Mouse (Mus musculus) ES-Bruce4 (cell line): ENCODE results near the gene Cfap58. TPM values are rescaled to one million over a fixed set of nuclear protein-coding genes. Genes with fewer than 3 reads are reported as not detected.
A peak's percentile ranks its signal among the peaks of the same experiment; 100 is the strongest.

Experiments used
- H3K27ac ChIP-seq: 2 replicates; pipeline ENCODE4 v1.5.1; 2012; ENCODE audit warnings: low read length, inconsistent platforms; ENCODE audit not compliant: insufficient read depth
- H3K27me3 ChIP-seq: 2 replicates; pipeline ENCODE4 v1.6.1; 2012; ENCODE audit warnings: mild to moderate bottlenecking, low read length, inconsistent platforms; ENCODE audit not compliant: control insufficient read depth, poor library complexity, insufficient read depth, severe bottlenecking
- H3K36me3 ChIP-seq: 2 replicates; pipeline ENCODE4 v1.6.1; 2012; ENCODE audit warnings: inconsistent platforms, mild to moderate bottlenecking, low read length, moderate library complexity; ENCODE audit not compliant: control insufficient read depth, poor library complexity, insufficient read depth, severe bottlenecking
- H3K4me1 ChIP-seq: one replicate; pipeline ENCODE4 v1.8.1; 2011; ENCODE audit warnings: low read length; ENCODE audit not compliant: control insufficient read depth, insufficient read depth
- H3K4me3 ChIP-seq: 2 replicates; pipeline ENCODE4 v1.5.1; 2011; ENCODE audit warnings: low read depth, mild to moderate bottlenecking, low read length
- H3K9ac ChIP-seq: 2 replicates; pipeline ENCODE4 v1.6.1; 2012; ENCODE audit warnings: low read depth, mild to moderate bottlenecking, inconsistent platforms; ENCODE audit not compliant: poor library complexity, severe bottlenecking
- H3K9me3 ChIP-seq: replicated peaks from 2 replicates; pipeline ENCODE4 v1.6.1; 2012; ENCODE audit warnings: mild to moderate bottlenecking, low read length, inconsistent platforms; ENCODE audit not compliant: control insufficient read depth, poor library complexity, insufficient read depth, severe bottlenecking
- CTCF ChIP-seq: IDR thresholded peaks from one replicate; pipeline ENCODE4 v1.8.1; 2011; ENCODE audit warnings: low read depth, low read length
- EP300 ChIP-seq: IDR thresholded peaks from 2 replicates; pipeline ENCODE4 v1.6.1; 2011; ENCODE audit warnings: low read depth, low read length; ENCODE audit not compliant: insufficient read depth
- POLR2A ChIP-seq: IDR thresholded peaks from one replicate; pipeline ENCODE4 v1.8.1; 2011; ENCODE audit warnings: low read length; ENCODE audit not compliant: insufficient read depth
- polyA plus RNA-seq: library from polyadenylated mRNA; stranded (reverse); fragments of >200 nt; gene quantifications from 2 replicates; pipeline ENCODE4 v1.2.4, GENCODE M21; 2011; ENCODE audit warnings: low read depth; ENCODE audit not compliant: missing spikeins, insufficient read depth, insufficient read length

The Cfap58 gene
- polyA plus RNA-seq, 1 experiment: not detected

DNA sequence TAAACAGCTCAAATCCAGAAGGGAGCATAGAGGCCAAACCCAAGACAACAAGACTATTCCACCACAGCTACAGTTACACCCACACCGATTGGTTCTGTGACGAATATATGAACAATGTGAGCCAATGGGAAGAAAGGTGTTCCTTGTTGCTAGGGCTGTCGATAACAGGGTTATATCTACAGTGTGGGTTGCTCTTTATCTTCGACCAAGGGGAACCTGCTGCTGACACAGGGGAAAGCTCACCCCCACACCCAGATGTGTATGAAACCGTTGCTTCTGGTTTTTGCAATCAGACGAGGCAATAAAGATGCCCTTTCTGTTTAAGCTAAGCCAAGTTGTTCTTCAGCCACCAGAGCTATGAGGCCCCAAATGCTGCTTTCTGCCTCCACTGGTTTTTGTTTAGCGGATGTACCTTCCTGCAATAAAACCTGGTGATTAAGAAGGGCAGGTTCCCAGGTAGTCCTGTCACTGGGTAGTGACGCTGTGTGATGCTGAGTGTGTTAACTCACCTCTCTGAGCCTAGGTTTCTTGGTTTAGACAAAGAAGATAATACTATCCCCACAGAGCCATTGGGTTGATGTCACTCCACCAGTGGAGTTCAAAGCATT is 38.9 kb upstream of the Cfap58 start:
- TF ChIP-seq POLR2A (no peak), EP300 (no peak), CTCF (no peak)
- no peak overlapping the region for H3K27ac ChIP-seq
- H3K4me1 ChIP-seq: no peaks in the 10 kb centered on the region
- no peaks in the 10 kb centered on the region for H3K27me3 ChIP-seq
- no peaks in the 10 kb centered on the region for H3K9me3 ChIP-seq
- H3K4me3 ChIP-seq: no peak overlapping the region
- no peak overlapping the region for H3K9ac ChIP-seq
- H3K36me3 ChIP-seq: no peaks in the 10 kb centered on the region

DNA sequence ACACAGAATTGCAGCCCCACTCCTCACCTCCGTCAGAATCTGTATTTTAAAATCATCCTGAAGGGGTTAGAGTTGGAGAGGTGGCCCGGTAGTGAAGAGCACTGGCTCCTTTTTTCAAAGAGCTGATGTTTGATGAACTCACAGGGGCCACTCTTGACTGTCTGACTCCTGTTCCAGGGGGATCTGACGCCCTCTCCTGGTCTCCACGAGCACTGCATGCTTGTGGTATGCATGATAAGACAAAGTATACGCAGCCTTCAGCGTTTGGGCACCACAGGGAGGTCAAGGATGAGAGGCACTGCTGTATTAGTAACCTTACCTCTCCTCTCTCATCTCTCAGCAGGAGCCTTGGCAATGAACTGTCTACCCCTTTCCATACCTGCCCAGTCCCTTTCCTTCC is 37.5 kb upstream of the Cfap58 start:
- Histone ChIP-seq H3K4me1 (no peaks in the 10 kb centered on the region), H3K9me3 (no peaks in the 10 kb centered on the region), H3K9ac (no peak overlapping the region), H3K27ac (no peak overlapping the region), H3K36me3 (no peaks in the 10 kb centered on the region), H3K27me3 (no peaks in the 10 kb centered on the region), H3K4me3 (no peak overlapping the region)
- TF ChIP-seq CTCF: peak; percentile 29
- TF ChIP-seq POLR2A: no peak

DNA sequence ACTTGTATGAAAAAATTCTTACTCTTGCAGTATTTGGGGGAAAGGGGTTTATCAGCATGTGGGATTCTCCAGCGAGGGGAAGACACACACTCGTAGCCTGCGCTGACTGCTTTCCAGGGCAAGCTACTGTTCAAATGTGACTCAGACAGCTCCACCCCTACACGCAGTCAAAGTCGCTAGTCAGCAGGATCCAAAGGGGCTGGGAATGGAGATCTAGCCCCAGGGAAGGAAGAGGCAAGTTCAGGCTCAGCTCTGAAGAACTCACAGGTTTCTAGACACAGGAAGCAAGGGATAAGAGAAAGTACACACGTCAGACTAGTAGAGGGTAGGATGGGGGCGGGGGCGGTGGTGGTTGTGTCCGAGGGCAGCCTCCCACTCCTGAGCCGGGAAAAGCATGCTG is 36.9 kb upstream of the Cfap58 start:
- Histone ChIP-seq H3K27me3 (no peaks in the 10 kb centered on the region), H3K9ac (no peak overlapping the region), H3K36me3 (no peaks in the 10 kb centered on the region), H3K9me3 (no peaks in the 10 kb centered on the region), H3K4me1 (no peaks in the 10 kb centered on the region), H3K27ac (no peak overlapping the region), H3K4me3 (no peak overlapping the region)
- no peak for TF ChIP-seq CTCF

DNA sequence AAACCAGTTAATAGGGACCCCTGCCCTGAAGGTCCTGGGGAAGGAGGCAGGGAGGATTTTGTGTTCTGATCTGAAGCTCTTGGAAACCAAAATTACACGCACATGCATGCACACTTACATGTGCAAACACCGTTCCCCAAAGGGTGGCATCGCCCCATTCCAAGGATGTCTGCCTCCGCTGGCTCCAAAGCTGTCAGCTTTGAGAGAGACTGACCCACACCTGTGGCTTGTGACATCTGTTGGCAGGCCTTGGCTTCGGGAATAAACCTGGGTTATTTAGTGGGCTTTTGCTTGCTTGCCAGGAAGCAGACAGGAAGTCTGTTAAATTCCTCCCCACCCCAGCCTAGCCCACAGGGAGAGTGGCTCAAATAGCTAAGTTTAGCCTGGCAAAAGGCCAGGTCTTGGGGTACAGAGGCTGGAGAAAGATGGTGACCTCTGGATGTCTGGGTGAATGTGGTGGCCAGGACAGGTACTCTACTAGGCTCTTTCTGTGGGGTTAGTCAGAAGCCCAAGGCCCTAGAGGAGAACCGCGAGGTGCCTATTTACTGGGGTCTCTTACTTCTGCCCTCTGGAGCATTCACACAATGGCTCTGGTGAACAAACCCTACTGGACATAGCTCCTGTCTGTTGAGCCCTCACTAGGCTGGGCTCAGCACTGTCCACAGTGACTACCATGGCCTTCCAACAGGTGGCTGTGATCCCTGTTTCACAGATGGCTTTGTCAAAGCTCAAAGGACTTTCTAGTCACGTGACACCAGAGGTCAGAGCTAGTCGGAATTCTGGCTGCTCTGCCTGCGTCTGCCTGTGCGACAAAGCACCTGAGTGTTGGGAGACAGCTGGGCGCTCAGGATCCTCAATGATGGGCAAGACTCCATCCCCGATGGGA is 34.9 kb upstream of the Cfap58 start:
- H3K9me3 ChIP-seq: no peaks in the 10 kb centered on the region
- no peaks in the 10 kb centered on the region for H3K4me1 ChIP-seq
- H3K9ac ChIP-seq: no peak overlapping the region
- no peaks in the 10 kb centered on the region for H3K36me3 ChIP-seq
- H3K27ac ChIP-seq: no peak overlapping the region
- no peaks in the 10 kb centered on the region for H3K27me3 ChIP-seq
- H3K4me3 ChIP-seq: no peak overlapping the region
- no peak for TF ChIP-seq CTCF
- TF ChIP-seq POLR2A: no peak
- no peak for TF ChIP-seq EP300

DNA sequence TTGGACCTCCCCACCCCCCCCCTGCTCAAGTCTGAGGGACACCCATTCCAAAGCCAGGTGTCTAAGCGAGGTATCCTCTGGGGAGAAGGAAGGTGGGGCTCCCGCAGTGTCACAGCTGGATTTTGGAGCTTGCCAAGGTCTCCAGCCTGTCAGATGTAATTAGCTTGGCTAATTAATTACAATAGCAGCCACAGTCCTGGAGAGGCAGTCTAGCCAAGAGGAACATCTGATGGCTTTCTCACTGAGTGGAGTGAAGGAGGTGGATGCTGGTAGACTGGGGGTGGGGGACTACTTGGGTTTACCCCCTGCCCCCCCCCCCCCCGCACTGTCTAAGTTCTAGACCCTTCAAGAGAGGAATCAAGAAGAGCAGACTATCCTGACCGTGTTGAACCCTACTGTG is 33.8 kb upstream of the Cfap58 start:
- Histone ChIP-seq H3K4me3 (no peak overlapping the region), H3K9me3 (no peaks in the 10 kb centered on the region), H3K36me3 (no peaks in the 10 kb centered on the region), H3K27me3 (no peaks in the 10 kb centered on the region), H3K27ac (no peak overlapping the region), H3K4me1 (peaks cover under 1% of the 10 kb centered on the region), H3K9ac (no peak overlapping the region)
- TF ChIP-seq CTCF (no peak), EP300 (no peak), POLR2A (no peak)

DNA sequence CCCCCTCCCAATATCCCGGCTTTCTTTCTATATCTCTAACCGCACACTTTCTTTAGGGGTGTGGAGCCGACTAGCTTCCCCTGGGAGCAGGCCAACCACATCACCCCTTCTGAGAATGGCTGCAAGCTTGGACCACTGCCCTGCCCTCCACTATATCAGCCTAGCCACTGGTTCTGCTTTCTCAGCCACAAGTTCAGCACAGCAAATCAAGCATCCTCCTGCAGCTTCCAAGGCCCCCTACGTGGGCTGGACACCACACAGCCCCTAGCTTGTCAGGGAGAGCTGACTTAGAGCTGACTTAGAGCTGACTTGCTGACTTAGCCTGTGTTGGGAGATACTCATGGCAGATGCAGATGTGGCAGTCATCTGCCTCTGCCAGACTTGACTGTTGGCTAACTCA is 32.4 kb upstream of the Cfap58 start:
- Histone ChIP-seq H3K9me3 (no peaks in the 10 kb centered on the region), H3K9ac (no peak overlapping the region), H3K27me3 (no peaks in the 10 kb centered on the region), H3K4me1 (peaks cover 4% of the 10 kb centered on the region), H3K36me3 (no peaks in the 10 kb centered on the region), H3K4me3 (no peak overlapping the region), H3K27ac (no peak overlapping the region)
- no peak for TF ChIP-seq CTCF
- no peak for TF ChIP-seq POLR2A
- TF ChIP-seq EP300: no peak
